Mouse (Mus musculus) kidney, postnatal 25 days (tissue): ENCODE measurements around the gene Shc1.

Source experiments
- DNase-seq, 2 experiments: peaks; one replicate each; pipeline ENCODE4 v3.0.0; 2021; ENCODE audit warnings: mixed read lengths in 2 of 2

Gene Shc1

DNA sequence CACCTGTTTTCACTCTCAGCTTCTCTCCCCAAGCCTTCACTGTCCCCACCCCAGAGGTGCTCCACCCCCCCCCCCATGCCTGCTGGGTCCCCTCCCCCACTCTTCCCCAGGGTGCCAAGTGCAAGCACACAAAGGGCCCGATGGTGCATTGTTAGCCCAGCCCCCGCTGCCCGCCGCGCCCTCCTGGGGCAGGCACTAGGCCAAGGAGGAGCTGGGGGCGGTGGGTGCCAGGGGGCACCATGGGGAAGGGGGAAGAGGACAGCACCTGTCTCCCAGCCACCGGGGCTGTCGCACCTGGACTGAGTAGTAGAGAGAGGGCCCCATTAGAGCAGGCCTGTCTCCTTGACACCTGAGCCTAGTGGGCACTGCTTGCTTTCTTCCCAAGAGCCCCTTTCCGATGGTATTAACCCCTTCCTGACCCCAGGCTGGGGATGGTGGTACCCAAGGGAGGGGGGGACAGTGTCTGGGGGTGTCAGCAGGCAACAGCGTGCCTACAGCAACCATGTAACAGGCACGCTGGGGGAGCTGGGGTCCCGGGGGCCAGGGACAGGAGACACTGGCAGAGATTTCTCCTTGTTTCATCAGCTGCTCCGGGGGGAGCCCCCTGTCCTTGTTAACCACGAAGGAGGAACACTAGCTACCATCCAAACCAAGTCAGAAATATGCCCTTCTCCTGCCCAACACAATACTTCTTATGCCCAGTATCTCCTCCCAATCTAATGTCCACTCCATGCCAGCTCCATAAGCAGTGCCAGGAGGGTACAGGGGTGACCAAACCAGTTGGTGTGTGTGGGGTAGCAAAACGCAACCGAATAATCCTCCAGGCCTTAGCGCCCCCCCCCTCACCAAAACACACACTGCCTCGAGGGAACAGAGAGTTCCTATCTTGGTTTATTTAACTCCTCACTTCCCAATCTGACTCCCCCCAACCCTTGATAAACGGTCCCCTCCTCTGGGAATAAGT is 27.3 kb upstream of the Shc1 start:
- DNase-seq: peak in 1 of 2 experiments; percentile 64

DNA sequence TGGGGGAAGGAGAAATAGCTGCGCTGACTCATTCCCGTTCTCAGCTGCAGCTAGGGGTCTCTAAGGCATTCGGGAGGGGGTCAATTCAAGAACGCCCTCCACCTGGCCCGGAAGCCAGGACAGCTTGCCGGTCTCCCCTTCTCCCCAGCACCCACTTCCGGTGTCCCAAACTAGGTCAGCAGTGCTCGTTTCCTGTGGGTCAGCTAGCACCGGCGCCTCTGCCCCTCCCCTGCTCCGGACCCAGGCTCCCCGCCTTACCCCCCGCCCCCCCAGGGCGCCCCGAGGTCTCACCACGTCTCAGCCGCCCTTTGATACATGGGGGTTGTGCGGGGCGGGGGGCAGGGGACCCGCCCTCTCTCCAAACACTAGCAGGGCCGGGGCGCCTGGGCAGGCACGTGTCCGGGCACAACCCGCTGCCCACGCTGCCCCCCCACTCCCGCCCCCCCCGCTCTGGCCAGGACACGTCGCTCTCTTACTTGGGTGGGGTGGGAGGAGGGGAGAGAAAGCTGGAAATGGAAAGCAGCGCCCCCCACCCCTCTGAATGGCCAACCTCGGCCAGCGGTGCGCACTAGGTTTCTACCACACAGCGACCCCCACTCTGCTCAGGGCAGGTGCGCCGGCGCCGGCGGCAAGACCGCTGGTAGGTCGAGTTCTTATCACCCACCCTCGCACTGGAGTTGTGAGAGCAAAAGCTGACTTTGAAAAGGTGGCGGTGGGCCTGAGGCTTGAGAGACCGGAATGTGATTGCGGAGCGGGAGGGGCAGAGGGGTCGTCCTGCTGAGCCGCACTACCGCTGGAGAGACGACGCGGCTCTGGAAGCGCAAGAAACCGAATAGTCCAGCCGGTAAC is 26.4 kb upstream of the Shc1 start:
- DNase-seq: peak; percentile 71 to 90

GRCm38 (mm10) chr3:89392871-89393311 is 25.4 kb upstream of the Shc1 start:
- peak; percentile 61 to 88 for DNase-seq

- peak; percentile 99 to 100 for DNase-seq
Observed at GRCm38 (mm10) chr3:89393605-89394004, 24.6 kb upstream of the Shc1 start.

DNA sequence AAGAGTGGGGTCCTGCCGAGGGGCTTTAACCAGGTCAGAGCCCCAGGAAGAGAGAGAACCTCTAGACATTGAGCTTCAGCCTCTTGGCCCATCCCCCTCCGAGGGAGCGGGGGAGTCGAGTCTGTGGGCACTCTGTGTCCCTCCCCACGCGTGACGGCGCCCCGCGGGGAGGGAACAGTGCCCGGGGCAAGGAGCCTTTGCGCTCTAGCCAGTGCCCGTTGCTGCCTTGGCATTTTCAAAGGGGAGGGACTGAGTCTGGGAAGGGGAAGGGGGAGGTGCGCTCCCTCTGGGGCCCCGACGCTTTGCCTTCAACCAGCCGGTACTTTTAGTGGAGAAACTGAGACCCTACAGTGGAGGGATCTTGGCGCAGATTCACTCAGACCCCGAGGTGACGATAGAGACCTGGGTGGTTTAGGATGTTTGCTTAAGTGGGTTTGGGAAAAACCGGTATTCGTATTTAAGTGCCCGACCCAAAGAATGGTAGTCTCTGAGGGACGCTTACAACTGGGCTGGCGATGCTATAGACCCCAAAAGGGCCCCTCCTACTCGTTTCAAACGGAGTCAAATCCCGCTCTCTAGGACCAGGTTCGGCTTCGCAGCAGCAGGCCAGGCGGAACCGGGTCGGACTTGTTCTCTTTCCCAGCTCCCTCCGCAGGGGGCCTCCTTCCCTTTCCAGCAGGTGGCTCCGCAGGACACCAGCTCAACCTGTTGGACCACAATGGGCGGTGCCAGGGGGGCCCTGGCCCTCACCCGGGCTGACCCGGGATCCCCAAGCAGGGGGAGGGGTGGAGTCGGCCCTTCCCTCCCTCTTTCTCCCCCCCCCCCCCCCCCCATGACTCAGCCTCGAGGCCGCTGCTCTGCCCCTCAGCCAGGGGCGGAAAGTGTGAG is 24.0 kb upstream of the Shc1 start, which contains the start of gene Zbtb7b:
TSS of gene Zbtb7b (minus strand) at position 771 of the 888 bp plus-strand sequence.
- DNase-seq: peak; percentile 90 to 97

DNA sequence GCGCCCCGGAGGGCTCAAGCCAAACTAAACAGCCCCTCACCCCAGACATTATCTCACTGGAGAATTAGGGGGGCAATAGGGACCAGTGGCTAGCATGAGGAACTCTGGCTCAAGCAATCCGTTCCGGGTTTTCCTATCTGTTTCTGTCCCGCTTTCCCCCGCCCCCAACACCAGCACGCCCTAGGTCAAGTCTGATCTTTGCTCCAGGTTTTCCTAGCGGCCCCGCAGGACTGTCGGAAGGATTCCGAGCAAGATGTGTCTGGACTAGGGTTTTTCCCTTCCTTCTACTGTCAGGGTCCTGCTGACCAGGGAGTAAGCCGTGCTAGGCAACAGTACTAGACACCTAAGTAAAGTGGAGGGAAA is 23.4 kb upstream of the Shc1 start:
- DNase-seq: peak; percentile 93 to 96

GRCm38 (mm10) chr3:89395419-89395805 is 22.8 kb upstream of the Shc1 start:
- DNase-seq: peak in 1 of 2 experiments; percentile 47

DNA sequence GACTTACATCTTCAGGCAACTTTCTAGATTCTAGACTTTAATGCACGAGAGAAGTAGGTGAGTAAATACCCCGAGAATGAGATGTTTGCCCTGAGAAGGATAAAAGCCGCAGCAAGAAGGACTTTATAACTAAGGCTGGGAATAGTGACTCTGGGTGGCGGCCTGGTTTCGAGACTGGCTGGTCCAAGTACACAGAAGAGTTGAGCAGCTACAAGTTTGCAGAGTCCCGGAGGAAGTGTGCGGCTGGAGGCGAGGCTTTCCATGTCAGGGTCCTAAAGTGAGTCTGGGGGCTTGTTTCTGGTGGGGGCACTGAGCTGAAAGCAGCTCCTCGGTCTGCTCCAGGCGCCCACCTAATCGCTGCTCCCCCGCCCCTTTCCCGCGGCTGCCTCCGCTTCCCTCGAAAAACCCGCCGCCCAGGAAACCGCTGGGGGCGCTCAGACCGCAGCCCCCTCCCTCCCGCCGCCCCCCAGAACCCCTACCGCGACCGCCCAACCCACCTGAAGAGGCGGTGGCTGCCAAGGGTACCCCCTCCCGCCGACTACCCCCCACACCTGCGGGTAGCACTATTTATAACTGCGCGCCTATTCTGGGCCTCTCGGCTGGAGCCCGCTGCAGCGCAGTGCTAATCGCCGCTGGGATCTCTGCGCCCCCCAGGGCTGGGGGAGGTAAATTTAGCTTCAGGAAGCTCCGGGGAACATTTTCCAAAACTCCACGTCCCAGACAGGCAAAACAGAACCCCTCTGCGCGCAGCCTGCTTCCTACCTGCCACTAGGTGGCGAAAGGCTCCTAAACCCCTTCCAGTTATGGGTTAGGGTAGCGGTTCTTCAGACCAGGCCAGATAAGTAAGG is 22.2 kb upstream of the Shc1 start:
- DNase-seq: peak; percentile 81 to 83

GRCm38 (mm10) chr3:89396654-89397005 is 21.6 kb upstream of the Shc1 start:
- no peak for DNase-seq

GRCm38 (mm10) chr3:89401329-89401728 is 16.9 kb upstream of the Shc1 start:
- no peak for DNase-seq

DNA sequence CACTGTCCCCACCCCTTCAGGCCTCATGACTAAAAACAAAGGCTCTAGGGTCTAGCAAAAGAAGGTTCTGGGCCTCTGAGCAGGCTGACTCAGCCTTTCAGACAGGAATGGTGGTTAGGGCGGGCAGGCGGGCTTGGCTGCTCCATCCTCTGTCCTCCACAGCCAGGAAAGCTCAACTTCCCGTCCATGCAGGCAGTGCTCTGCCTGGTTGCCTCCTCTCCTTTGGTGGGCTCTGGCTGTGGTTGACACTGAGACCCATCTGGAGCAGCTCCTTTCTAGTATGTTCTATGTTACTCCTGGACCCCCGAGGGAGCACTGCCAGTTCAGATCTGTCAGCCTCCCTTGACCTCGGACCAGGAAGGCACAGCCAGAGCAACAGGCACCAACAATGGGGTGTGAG is 15.6 kb upstream of the Shc1 start, which contains the start of gene Lenep:
TSS of gene Lenep (minus strand) at position 101 of the 400 bp plus-strand sequence.
- DNase-seq: no peak

DNA sequence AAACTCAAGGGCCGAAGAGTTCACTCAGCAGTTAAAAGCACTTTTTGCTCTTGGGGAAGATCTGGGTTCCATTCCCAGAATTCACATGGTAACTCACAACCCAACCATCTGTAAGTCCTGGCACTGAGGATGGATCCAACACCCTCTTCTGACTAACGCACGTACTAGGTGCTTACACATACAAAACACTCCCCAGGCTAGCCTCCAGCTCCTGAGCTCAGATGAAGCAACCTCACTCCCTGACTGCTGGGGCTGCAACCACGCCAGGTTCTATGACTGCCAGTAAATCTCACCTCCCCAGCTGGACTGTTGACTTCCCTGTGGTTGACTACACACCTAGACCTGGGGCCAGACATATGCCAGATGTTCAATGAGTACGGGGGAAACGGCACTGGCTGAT is 11.4 kb upstream of the Shc1 start:
- no peak for DNase-seq

DNA sequence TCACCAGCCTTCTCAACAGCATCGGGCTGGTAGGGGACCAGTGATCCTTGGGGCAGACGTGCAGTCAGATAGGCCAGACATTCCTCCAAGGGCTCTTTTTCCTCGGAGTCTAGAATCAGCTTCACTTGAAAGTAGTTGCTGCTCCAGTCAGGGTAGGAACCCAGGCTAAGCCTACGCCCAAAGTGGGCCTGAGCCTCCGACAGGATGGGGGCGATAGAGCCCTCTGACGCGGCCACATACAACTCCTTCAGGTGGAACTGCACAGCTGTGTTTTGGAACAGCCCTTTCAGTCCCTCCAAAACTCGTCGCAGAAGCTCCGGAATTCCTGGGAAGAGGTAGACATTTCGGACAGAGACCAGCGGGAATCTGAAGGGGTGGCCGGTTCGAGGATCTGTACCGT is 9.8 kb upstream of the Shc1 start:
- no peak for DNase-seq

- DNase-seq: no peak
Observed at GRCm38 (mm10) chr3:89409701-89410100, 8.5 kb upstream of the Shc1 start.

DNA sequence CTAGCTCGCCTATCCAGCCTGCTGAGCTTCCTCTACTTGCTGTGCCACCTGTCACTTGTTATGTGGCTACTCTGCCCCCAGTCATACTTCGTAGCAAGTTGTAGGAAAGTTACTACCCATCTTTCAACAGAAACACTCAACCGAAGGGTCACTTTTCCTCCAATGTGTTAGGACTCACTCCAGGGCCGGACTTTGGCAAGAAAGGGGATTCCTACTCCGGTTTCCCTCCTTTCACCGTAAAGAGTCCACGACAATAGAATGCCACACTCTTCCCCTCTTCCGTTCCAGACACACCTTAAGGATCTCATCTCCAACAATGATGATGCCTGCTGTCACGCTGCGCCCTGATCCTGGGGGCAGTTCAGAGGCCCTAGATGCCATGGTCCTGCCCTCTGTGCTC is 7.4 kb upstream of the Shc1 start:
- DNase-seq: no peak

- DNase-seq: peak; percentile 98 to 99
Observed at GRCm38 (mm10) chr3:89411490-89412393, 6.5 kb upstream of the Shc1 start, which contains the start of gene Flad1. Flad1 (minus strand) TSS chr3:89411870.

DNA sequence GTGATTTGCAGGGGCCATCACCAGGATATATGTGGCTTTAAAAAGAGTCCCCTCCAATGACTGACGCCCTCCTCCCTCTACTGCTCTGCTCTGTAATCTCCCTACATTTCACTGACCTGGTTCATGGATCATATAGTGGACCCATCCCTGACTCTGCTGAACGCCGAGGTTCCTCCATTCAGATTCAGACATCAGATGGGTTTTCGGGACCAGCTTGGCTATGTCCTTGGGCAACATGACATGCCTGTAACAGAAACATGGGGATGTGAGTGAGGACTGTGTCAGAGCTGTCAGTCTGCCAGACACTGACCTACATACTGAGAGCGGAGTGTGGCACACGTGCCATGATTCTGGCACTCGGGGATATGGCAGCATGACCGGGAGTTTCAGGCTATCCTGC is 2.1 kb upstream of the Shc1 start:
- no peak for DNase-seq

- DNase-seq: no peak
Observed at GRCm38 (mm10) chr3:89417131-89417530, 1.1 kb upstream of the Shc1 start.

- DNase-seq: no peak
Observed at GRCm38 (mm10) chr3:89417840-89418169, 438 bp upstream of the Shc1 start.

DNA sequence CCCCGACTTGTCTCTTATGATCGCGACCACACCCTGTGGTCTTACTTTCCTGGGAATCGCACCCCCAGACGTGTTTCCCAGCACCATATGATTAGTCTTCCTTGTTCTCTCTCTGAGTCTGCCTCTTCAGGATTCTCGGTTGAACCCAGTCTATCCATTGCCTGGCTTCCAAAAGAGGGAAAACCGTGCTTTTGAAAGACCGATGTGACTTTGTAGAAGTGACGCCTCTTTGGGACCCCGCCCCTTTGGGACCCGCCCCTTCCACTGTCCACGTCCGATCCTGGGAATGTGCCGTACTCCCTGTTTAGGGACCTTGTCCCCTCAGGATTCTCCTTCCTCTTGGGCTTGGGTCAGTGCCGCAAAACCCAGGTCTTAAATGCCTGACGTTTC is 613 bp downstream of the Shc1 start:
- peak; percentile 90 to 92 for DNase-seq
